Mouse (Mus musculus) adrenal gland, postnatal 10 days (tissue): ENCODE data around the gene Nomo1. TPM values are rescaled to one million over a fixed set of nuclear protein-coding genes. Genes with fewer than 3 reads are reported as not detected.

Experiments used
- total RNA-seq, 2 experiments: library from RNA; stranded (reverse); gene quantifications; 2 replicates each; pipeline ENCODE4 v1.2.3; 2021

Gene Nomo1
- total RNA-seq, 2 experiments from 2014 or later: 50.4 to 50.6 TPM

Other genes with a start within 250 kb of the Nomo1 start
- gene Lmtk3, start 250.0 kb upstream of the Nomo1 start, total RNA-seq: 1 to 10 TPM; 4.2 to 8.3 TPM
- under 1 TPM; 0.39 to 0.45 TPM for gene Sult2b1, start 249.0 kb upstream of the Nomo1 start, total RNA-seq
- 100 to 1,000 TPM in 1 of 2 experiments, 10 to 100 TPM in 1; 88.5 to 107 TPM for gene Cyth2, start 219.1 kb upstream of the Nomo1 start, total RNA-seq
- under 1 TPM; 0.24 to 0.51 TPM for gene Kcnj14, start 208.9 kb upstream of the Nomo1 start, total RNA-seq
- 10 to 100 TPM; 23.7 to 27.5 TPM for gene Grwd1, start 202.8 kb upstream of the Nomo1 start, total RNA-seq
- gene Kdelr1, start 160.9 kb upstream of the Nomo1 start, total RNA-seq: 100 to 1,000 TPM; 126 to 132 TPM
- 1 to 10 TPM in 1 of 2 experiments, under 1 TPM in 1; 0.72 to 1.2 TPM for gene Grin2d, start 155.3 kb upstream of the Nomo1 start, total RNA-seq
- under 1 TPM in 1 of 2 experiments, not detected in 1; 0.30 TPM for gene Syngr4, start 137.0 kb upstream of the Nomo1 start, total RNA-seq
- 10 to 100 TPM; 85.8 to 88.1 TPM for gene Tmem143, start 136.8 kb upstream of the Nomo1 start, total RNA-seq
- 100 to 1,000 TPM; 156 to 158 TPM for gene Emp3, start 112.3 kb upstream of the Nomo1 start, total RNA-seq
- 1 to 10 TPM; 6.1 to 7.2 TPM for gene Ccdc114, start 109.6 kb upstream of the Nomo1 start, total RNA-seq
- 10 to 100 TPM in 1 of 2 experiments, 1 to 10 TPM in 1; 8.2 to 13.6 TPM for gene Abcc6, start 3.4 kb upstream of the Nomo1 start, total RNA-seq
- 1 to 10 TPM; 1.7 to 4.9 TPM for gene Kcnj11, start 67.1 kb downstream of the Nomo1 start, total RNA-seq
- gene Abcc8, start 146.3 kb downstream of the Nomo1 start, total RNA-seq: 1 to 10 TPM in 1 of 2 experiments, under 1 TPM in 1; 0.78 to 1.7 TPM
- 1 to 10 TPM; 2.0 to 2.3 TPM for gene Ush1c, start 204.8 kb downstream of the Nomo1 start, total RNA-seq
- gene Otog, start 207.3 kb downstream of the Nomo1 start, total RNA-seq: under 1 TPM; 0.06 to 0.09 TPM